Mouse (Mus musculus): ENCODE measurements at regions not wholly inside any gene's neighbourhood (a gene's known extent, or its start where the extent isn't known, plus 50 kb on each side); places are given as distances from the start of the nearest gene placed in this dataset.

DNA sequence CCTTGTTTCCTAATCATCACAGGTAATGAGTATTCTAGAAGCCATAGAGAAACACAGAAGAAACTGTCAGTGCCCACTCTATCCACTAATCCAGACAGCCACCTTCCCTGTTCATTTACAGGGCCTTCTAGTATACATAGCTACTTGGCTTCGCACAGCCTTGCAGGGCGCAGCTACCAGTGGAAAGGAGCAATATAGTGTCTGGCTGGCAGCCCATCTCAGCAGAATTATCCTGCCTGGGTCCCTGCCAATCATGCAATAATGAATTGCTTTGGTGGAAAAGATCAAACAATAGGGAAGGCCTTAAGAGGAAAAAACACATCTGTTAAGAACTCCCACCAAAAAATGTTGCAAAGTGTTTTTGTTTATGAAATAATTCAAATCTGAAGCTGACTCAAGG is 319.8 kb upstream of the Btbd3 start:
- no peak for TF ChIP-seq CTCF (IDR thresholded peaks at IDR 0.05; ENCODE audit: low read depth)
- no peak for TF ChIP-seq EP300 (IDR thresholded peaks at IDR 0.05; ENCODE audit: low read depth)

Measured in liver, embryonic 14.5 days (tissue).